Mouse (Mus musculus) olfactory bulb, adult 2 months (tissue): ENCODE measurements around the gene Fgfr2.

Experiments used
- CTCF ChIP-seq: fragments of 200-500 bp; IDR thresholded peaks from 2 replicates; pipeline ENCODE4 v1.5.1; 2012; ENCODE audit warnings: low read depth, mild to moderate bottlenecking, low read length, moderate library complexity; ENCODE audit not compliant: insufficient read depth
- POLR2A ChIP-seq: fragments of 200-500 bp; IDR thresholded peaks from 2 replicates; pipeline ENCODE4 v1.6.1; 2012; ENCODE audit warnings: mild to moderate bottlenecking, low read depth, low read length, moderate library complexity; ENCODE audit not compliant: insufficient read depth

DNA sequence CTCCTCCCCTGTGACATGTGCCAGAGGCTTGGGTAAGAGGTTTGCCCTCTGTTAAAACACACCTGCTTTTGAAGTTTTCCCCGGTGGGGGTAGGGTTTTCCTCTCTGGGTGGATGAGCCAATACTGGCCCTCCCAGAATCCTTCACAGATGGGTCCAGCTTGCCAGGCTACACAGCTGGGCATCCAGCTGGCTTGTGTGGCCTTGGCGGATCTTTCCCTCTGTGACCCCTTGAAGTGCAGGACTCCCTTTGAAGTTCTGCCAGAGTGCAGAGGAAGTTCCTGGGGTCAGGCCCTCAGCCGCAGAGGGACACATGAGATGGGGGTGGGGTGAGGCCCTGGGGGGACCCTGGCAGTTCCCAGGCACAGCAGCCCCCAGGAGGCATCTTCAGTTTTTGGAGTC, 507.8 kb downstream of the Fgfr2 start:
- TF ChIP-seq CTCF (no peak), POLR2A (no peak)
